Mouse (Mus musculus): ENCODE data around the gene Scgb1c1. TPM values are rescaled to one million over a fixed set of nuclear protein-coding genes. Genes with fewer than 3 reads are reported as not detected.
"Not testable (repeated sequence)": the region's sequence is repeated elsewhere in the genome, so short reads cannot be mapped to it uniquely, and the experiment has no call there.

Scgb1c1 gene
- polyA plus RNA-seq, 1 experiment from 2014 or later, result not detected

- H3K27ac ChIP-seq (ENCODE audit: low read depth, low read length), result peak overlapping the region; percentile 47; the same call in 1 of the 2 replicates
- H3K36me3 ChIP-seq (ENCODE audit: control insufficient read depth, insufficient read depth, low read length), result peaks cover 24% of the 10 kb centered on the region
- H3K4me3 ChIP-seq (ENCODE audit: low read length), result peak overlapping the region; percentile 97
- under 1% methylated on average over 12 of the region's 12 CpGs for WGBS
- H3K4me2 ChIP-seq (replicated peaks; ENCODE audit: low read depth, low read length), result peak overlapping the region; percentile 78
- ATAC-seq (ENCODE audit: low FRiP score, low TSS enrichment), result peak; percentile 48; the same call in 1 of the 2 replicates
- H3K27me3 ChIP-seq (ENCODE audit: control insufficient read depth, insufficient read depth, low read length), result no peaks in the 10 kb centered on the region
- H3K9ac ChIP-seq (ENCODE audit: low read depth, low read length), result peak overlapping the region; percentile 78
- H3K4me1 ChIP-seq (ENCODE audit: control insufficient read depth, insufficient read depth, low read length), result no peaks in the 10 kb centered on the region; the same call in 1 of the 2 replicates
- H3K9me3 ChIP-seq (ENCODE audit: control insufficient read depth, low read length), result no peaks in the 10 kb centered on the region
These were observed 37.1 kb downstream of the Scgb1c1 start for GRCm38 (mm10) chr7:140882469-140882803.

- not testable (repeated sequence) for ATAC-seq (ENCODE audit: low FRiP score, low TSS enrichment); H3K4me3 ChIP-seq (ENCODE audit: low read length)
- 97% methylated on average over 16 of the region's 16 CpGs for WGBS
These were observed 45.3 kb downstream of the Scgb1c1 start for GRCm38 (mm10) chr7:140890636-140891035.

DNA sequence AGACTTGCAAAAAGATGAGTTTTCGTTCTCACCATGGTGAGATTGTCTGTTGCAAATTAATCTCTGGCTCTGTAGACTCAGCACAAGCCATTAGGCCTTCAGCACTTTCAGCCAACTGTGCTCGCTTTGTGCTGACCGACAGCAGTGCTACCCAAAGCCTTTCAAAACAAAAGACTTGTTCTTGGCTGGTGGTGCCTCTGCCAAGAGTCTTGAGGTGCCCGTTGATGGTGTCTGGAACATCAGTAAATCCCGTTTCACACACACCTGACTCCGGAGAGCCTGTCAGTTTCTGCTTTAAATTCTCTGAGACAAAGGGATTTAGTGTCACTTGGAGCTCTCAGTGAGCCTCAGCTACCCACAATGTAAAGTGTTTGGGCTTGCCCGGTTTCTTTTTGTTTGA, 48.7 kb downstream of the Scgb1c1 start:
- Histone ChIP-seq H3K9me3 (ENCODE audit: control insufficient read depth, low read length) (no peaks in the 10 kb centered on the region), H3K36me3 (ENCODE audit: control insufficient read depth, insufficient read depth, low read length) (peaks cover 68% of the 10 kb centered on the region), H3K4me1 (ENCODE audit: control insufficient read depth, insufficient read depth, low read length) (no peaks in the 10 kb centered on the region), H3K4me3 (ENCODE audit: low read length) (no peak overlapping the region), H3K27ac (ENCODE audit: low read depth, low read length) (no peak overlapping the region), H3K9ac (ENCODE audit: low read depth, low read length) (no peak overlapping the region), H3K4me2 (replicated peaks; ENCODE audit: low read depth, low read length) (no peak overlapping the region), H3K27me3 (ENCODE audit: control insufficient read depth, insufficient read depth, low read length) (no peaks in the 10 kb centered on the region)
- ATAC-seq (ENCODE audit: low FRiP score, low TSS enrichment), result no peak
- WGBS, result 91% methylated on average over 7 of the region's 7 CpGs

More at GRCm38 (mm10) chr7:140890636-140891035, 45.3 kb downstream of the Scgb1c1 start:
- not testable (repeated sequence) for H3K4me1 ChIP-seq (ENCODE audit: control insufficient read depth, insufficient read depth, low read length); H3K9ac ChIP-seq (ENCODE audit: low read depth, low read length); H3K4me2 ChIP-seq (replicated peaks; ENCODE audit: low read depth, low read length); H3K9me3 ChIP-seq (ENCODE audit: control insufficient read depth, low read length); H3K27me3 ChIP-seq (ENCODE audit: control insufficient read depth, insufficient read depth, low read length); H3K27ac ChIP-seq (ENCODE audit: low read depth, low read length)
- peaks cover 74% of the 10 kb centered on the region for H3K36me3 ChIP-seq (ENCODE audit: control insufficient read depth, insufficient read depth, low read length)

GRCm38 (mm10) chr7:140894611-140895010, 49.3 kb downstream of the Scgb1c1 start:
- Histone ChIP-seq H3K36me3 (ENCODE audit: control insufficient read depth, insufficient read depth, low read length) (peaks cover 68% of the 10 kb centered on the region), H3K27me3 (ENCODE audit: control insufficient read depth, insufficient read depth, low read length) (no peaks in the 10 kb centered on the region), H3K9me3 (ENCODE audit: control insufficient read depth, low read length) (no peaks in the 10 kb centered on the region), H3K9ac (ENCODE audit: low read depth, low read length) (no peak overlapping the region), H3K4me3 (ENCODE audit: low read length) (no peak overlapping the region), H3K4me2 (replicated peaks; ENCODE audit: low read depth, low read length) (no peak overlapping the region), H3K27ac (ENCODE audit: low read depth, low read length) (no peak overlapping the region), H3K4me1 (ENCODE audit: control insufficient read depth, insufficient read depth, low read length) (no peaks in the 10 kb centered on the region)
- 95% methylated on average over 3 of the region's 3 CpGs for WGBS
- ATAC-seq (ENCODE audit: low FRiP score, low TSS enrichment), result no peak

Other genes with a start within 250 kb of the Scgb1c1 start
- not detected in 2 replicates for gene Olfr46, start 244.3 kb upstream of the Scgb1c1 start, polyA plus RNA-seq (2014; fragmentation: Nextera tagmentation; extraction: Ambion mirVana)
- not detected in 2 replicates for gene Olfr61, start 216.6 kb upstream of the Scgb1c1 start, polyA plus RNA-seq (2014; fragmentation: Nextera tagmentation; extraction: Ambion mirVana)
- not detected in 2 replicates for gene Olfr53, start 199.1 kb upstream of the Scgb1c1 start, polyA plus RNA-seq (2014; fragmentation: Nextera tagmentation; extraction: Ambion mirVana)
- gene Olfr539, start 185.6 kb upstream of the Scgb1c1 start, polyA plus RNA-seq (2014; fragmentation: Nextera tagmentation; extraction: Ambion mirVana), result not detected in 2 replicates
- gene Olfr45, start 163.6 kb upstream of the Scgb1c1 start, polyA plus RNA-seq (2014; fragmentation: Nextera tagmentation; extraction: Ambion mirVana), result not detected in 2 replicates
- gene Olfr541, start 148.3 kb upstream of the Scgb1c1 start, polyA plus RNA-seq (2014; fragmentation: Nextera tagmentation; extraction: Ambion mirVana), result not detected in 2 replicates
- gene Cyp2e1, start 81.8 kb upstream of the Scgb1c1 start, polyA plus RNA-seq (2014; fragmentation: Nextera tagmentation; extraction: Ambion mirVana), result 0.12 TPM in 1 of 2 replicates, not detected in the other
- 0.28 TPM in 1 of 2 replicates, not detected in the other for gene Syce1, start 57.7 kb upstream of the Scgb1c1 start, polyA plus RNA-seq (2014; fragmentation: Nextera tagmentation; extraction: Ambion mirVana)
- gene Zfp941, start 23.4 kb upstream of the Scgb1c1 start, polyA plus RNA-seq (2014; fragmentation: Nextera tagmentation; extraction: Ambion mirVana), result 1.4 and 2.1 TPM in 2 replicates
- gene Urah, start 10.5 kb upstream of the Scgb1c1 start, polyA plus RNA-seq (2014; fragmentation: Nextera tagmentation; extraction: Ambion mirVana), result 0.85 TPM in 1 of 2 replicates, not detected in the other
- not detected in 2 replicates for gene Odf3, start 2.3 kb downstream of the Scgb1c1 start, polyA plus RNA-seq (2014; fragmentation: Nextera tagmentation; extraction: Ambion mirVana)
- not detected in 2 replicates for gene Gm45785, start 10.8 kb downstream of the Scgb1c1 start, polyA plus RNA-seq (2014; fragmentation: Nextera tagmentation; extraction: Ambion mirVana)
- 40.8 and 49.4 TPM in 2 replicates for gene Ric8a, start 11.4 kb downstream of the Scgb1c1 start, polyA plus RNA-seq (2014; fragmentation: Nextera tagmentation; extraction: Ambion mirVana)
- gene Bet1l, start 12.0 kb downstream of the Scgb1c1 start, polyA plus RNA-seq (2014; fragmentation: Nextera tagmentation; extraction: Ambion mirVana), result 38.6 and 41.7 TPM in 2 replicates
- 148 and 226 TPM in 2 replicates for gene Psmd13, start 36.4 kb downstream of the Scgb1c1 start, polyA plus RNA-seq (2014; fragmentation: Nextera tagmentation; extraction: Ambion mirVana)
- 22.8 and 26.2 TPM in 2 replicates for gene Sirt3, start 36.8 kb downstream of the Scgb1c1 start, polyA plus RNA-seq (2014; fragmentation: Nextera tagmentation; extraction: Ambion mirVana)
- gene Cox8b, start 54.9 kb downstream of the Scgb1c1 start, polyA plus RNA-seq (2014; fragmentation: Nextera tagmentation; extraction: Ambion mirVana), result not detected in 2 replicates
- 0.17 and 0.61 TPM in 2 replicates for gene Nlrp6, start 75.4 kb downstream of the Scgb1c1 start, polyA plus RNA-seq (2014; fragmentation: Nextera tagmentation; extraction: Ambion mirVana)
- gene Pgghg, start 95.8 kb downstream of the Scgb1c1 start, polyA plus RNA-seq (2014; fragmentation: Nextera tagmentation; extraction: Ambion mirVana), result 15.9 and 20.5 TPM in 2 replicates
- gene Ifitm5, start 104.7 kb downstream of the Scgb1c1 start, polyA plus RNA-seq (2014; fragmentation: Nextera tagmentation; extraction: Ambion mirVana), result 2.2 and 2.6 TPM in 2 replicates
- not detected in 2 replicates for gene Gm45717, start 110.4 kb downstream of the Scgb1c1 start, polyA plus RNA-seq (2014; fragmentation: Nextera tagmentation; extraction: Ambion mirVana)
- 1,039 and 1,151 TPM in 2 replicates for gene Ifitm2, start 110.4 kb downstream of the Scgb1c1 start, polyA plus RNA-seq (2014; fragmentation: Nextera tagmentation; extraction: Ambion mirVana)
- 54.4 and 61.4 TPM in 2 replicates for gene Ifitm1, start 121.7 kb downstream of the Scgb1c1 start, polyA plus RNA-seq (2014; fragmentation: Nextera tagmentation; extraction: Ambion mirVana)
- 154 and 166 TPM in 2 replicates for gene Ifitm3, start 165.2 kb downstream of the Scgb1c1 start, polyA plus RNA-seq (2014; fragmentation: Nextera tagmentation; extraction: Ambion mirVana)
- 0.84 and 1.6 TPM in 2 replicates for gene Ifitm6, start 172.4 kb downstream of the Scgb1c1 start, polyA plus RNA-seq (2014; fragmentation: Nextera tagmentation; extraction: Ambion mirVana)
- not detected in 2 replicates for gene Gm17387, start 183.6 kb downstream of the Scgb1c1 start, polyA plus RNA-seq (2014; fragmentation: Nextera tagmentation; extraction: Ambion mirVana)
- 13.7 and 14.4 TPM in 2 replicates for gene B4galnt4, start 215.6 kb downstream of the Scgb1c1 start, polyA plus RNA-seq (2014; fragmentation: Nextera tagmentation; extraction: Ambion mirVana)
- 4.0 and 4.3 TPM in 2 replicates for gene Pkp3, start 232.7 kb downstream of the Scgb1c1 start, polyA plus RNA-seq (2014; fragmentation: Nextera tagmentation; extraction: Ambion mirVana)